Mouse (Mus musculus): ENCODE results near the gene Anxa6. TPM values are rescaled to one million over a fixed set of nuclear protein-coding genes. Genes with fewer than 3 reads are reported as not detected.

Gene Anxa6
- polyA plus RNA-seq, 1 experiment from 2014 or later, result 428 TPM

DNA sequence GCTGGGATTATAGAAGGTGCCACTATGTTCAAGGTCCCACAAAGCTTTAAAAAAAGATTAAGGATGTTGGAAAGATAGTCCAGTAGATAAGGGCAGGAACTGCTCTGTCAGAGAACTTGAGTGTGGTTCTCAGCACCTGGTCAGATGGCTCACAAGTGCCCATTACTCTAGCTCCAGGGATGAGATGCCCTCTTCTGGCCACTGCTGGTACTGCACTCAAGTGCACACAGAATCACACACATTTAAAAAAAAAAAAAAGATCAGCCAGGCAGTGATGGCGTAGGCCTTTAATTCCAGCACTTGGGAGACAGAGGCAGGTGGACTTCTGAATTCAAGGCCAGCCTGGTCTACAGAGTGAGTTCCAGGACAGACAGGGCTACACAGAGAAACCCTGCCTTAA, 45.3 kb downstream of the Anxa6 start:
- peaks cover 95% of the 10 kb centered on the region for H3K36me3 ChIP-seq
- WGBS, result 100% methylated on average over 1 of the region's 1 CpGs

DNA sequence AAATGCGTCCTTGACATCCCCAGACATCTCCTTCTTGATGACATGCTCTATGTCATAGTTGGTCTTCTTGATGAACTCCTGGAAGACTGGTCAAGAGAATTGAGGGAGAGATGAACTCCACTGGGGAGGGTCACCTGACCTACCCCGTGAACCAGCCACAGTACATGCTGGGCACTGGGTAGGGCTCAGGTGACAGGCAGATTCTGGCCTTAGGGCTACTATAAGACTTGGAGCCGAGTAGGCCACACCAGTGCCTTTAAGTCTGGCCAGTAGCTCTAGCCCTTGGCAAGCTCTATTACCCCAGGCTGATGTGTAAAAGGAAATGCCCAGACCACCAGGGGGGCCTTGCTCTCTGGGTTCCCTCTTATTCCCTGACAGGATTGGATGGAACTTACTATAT, 48.2 kb downstream of the Anxa6 start:
- H3K9ac ChIP-seq, result no peak overlapping the region
- no peak for ATAC-seq (ENCODE audit: borderline replicate concordance, extremely low read depth, low FRiP score, low TSS enrichment)
- no peak overlapping the region for H3K4me3 ChIP-seq
- no peaks in the 10 kb centered on the region for H3K9me3 ChIP-seq
- 65% methylated on average over 3 of the region's 3 CpGs for WGBS
- no peak overlapping the region for H3K4me2 ChIP-seq
- no peaks in the 10 kb centered on the region for H3K4me1 ChIP-seq
- peaks cover 96% of the 10 kb centered on the region for H3K36me3 ChIP-seq
- H3K27ac ChIP-seq, result no peak overlapping the region
- H3K27me3 ChIP-seq, result no peaks in the 10 kb centered on the region

More for the DNA sequence above, 45.3 kb downstream of the Anxa6 start:
- Histone ChIP-seq H3K4me3 (no peak overlapping the region), H3K27me3 (no peaks in the 10 kb centered on the region), H3K9me3 (no peaks in the 10 kb centered on the region), H3K4me1 (no peaks in the 10 kb centered on the region), H3K9ac (no peak overlapping the region), H3K4me2 (no peak overlapping the region), H3K27ac (no peak overlapping the region)
- ATAC-seq (ENCODE audit: borderline replicate concordance, extremely low read depth, low FRiP score, low TSS enrichment), result no peak

DNA sequence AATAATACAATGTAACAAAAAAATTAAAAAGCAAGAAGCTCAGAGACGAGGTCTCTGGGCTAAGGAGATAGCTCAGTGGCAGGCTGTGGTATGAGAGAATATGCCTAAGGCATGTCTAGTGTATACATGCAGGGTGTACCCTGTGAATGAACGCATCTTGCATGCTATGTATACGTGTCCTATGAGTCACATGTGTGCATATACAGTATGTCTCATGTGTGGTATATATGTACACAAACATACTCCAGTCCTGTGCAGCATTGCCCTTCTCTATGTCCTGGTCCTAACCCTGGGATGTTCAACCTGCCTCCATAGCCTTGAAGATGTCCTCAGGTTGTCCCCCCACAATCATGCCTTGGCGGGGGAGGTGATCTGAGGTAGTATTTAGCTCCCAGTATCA, 48.7 kb downstream of the Anxa6 start:
- Histone ChIP-seq H3K4me1 (no peaks in the 10 kb centered on the region), H3K9ac (no peak overlapping the region), H3K4me2 (no peak overlapping the region), H3K4me3 (no peak overlapping the region), H3K36me3 (peaks cover 96% of the 10 kb centered on the region), H3K27me3 (no peaks in the 10 kb centered on the region), H3K9me3 (no peaks in the 10 kb centered on the region), H3K27ac (no peak overlapping the region)
- peak; percentile 29 for ATAC-seq (ENCODE audit: borderline replicate concordance, extremely low read depth, low FRiP score, low TSS enrichment)
- 64% methylated on average over 4 of the region's 4 CpGs for WGBS

DNA sequence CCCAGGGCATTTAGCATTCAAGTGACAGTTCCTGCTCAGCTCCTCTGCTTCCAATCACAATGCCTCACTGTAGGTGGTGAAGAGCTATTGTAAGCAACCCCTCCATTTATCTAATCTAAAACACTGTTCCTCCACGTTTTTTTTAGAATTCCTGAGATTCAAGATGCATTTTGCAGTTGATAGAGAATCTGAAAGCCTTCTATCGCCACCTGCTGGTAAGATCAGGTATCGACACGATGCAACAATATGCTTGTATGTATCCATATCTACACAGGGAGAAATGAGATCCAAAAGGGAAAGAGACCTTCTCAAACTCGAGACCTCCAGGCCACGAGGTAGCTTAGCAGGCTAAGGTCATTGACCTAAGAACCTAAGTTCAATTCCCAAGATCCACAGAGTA, 49.2 kb downstream of the Anxa6 start:
- no peaks in the 10 kb centered on the region for H3K27me3 ChIP-seq
- 4% methylated on average over 6 of the region's 6 CpGs for WGBS
- no peaks in the 10 kb centered on the region for H3K9me3 ChIP-seq
- H3K4me2 ChIP-seq, result no peak overlapping the region
- H3K9ac ChIP-seq, result no peak overlapping the region
- H3K36me3 ChIP-seq, result peaks cover 98% of the 10 kb centered on the region
- H3K4me1 ChIP-seq, result no peaks in the 10 kb centered on the region
- H3K27ac ChIP-seq, result no peak overlapping the region
- ATAC-seq (ENCODE audit: borderline replicate concordance, extremely low read depth, low FRiP score, low TSS enrichment), result no peak
- H3K4me3 ChIP-seq, result no peak overlapping the region

DNA sequence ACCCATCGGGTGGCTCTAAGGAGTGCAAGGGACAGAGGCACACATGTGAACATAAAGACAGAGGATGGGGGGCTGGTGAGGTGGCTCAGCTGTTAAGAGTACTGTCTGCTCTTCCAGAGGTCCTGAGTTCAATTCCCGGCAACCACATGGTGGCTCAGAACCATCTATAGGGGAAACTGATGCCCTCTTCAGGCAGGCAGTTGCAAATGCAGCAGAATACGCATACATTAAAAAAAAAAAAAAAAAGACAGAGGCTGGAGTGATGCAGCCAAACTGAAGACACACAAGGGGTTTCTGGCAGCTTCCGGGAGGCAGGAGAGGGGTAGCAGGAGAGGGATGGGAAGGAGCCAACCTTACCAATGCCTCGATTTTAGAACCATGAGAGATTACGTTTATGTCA, 50.7 kb downstream of the Anxa6 start:
- H3K27me3 ChIP-seq, result no peaks in the 10 kb centered on the region
- H3K27ac ChIP-seq, result no peak overlapping the region
- H3K4me2 ChIP-seq, result no peak overlapping the region
- H3K4me3 ChIP-seq, result no peak overlapping the region
- no peak for ATAC-seq (ENCODE audit: borderline replicate concordance, extremely low read depth, low FRiP score, low TSS enrichment)
- H3K9ac ChIP-seq, result no peak overlapping the region
- no peaks in the 10 kb centered on the region for H3K9me3 ChIP-seq
- H3K4me1 ChIP-seq, result no peaks in the 10 kb centered on the region
- 87% methylated on average over 6 of the region's 6 CpGs for WGBS
- H3K36me3 ChIP-seq, result peaks cover 97% of the 10 kb centered on the region

DNA sequence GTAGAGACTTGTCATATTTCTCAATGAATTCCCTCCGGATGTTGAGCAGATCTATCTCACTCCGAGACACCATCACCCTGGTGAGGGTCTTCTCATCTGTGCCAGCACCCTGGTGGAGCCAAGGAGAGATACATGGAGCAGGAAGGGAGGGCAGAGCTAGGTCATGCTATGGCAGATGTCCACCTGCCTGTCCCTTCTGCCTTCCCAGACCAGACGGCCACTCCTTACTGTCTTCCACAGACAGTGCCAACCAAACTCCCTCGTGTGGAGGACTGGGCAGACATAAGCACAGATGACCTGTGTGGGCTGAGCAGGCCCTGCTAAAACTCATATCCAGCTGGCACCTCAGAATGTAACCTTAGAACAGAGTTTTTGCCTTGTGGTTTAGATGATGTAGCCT, 51.6 kb downstream of the Anxa6 start:
- H3K4me2 ChIP-seq, result no peak overlapping the region
- H3K4me1 ChIP-seq, result no peaks in the 10 kb centered on the region
- WGBS, result 89% methylated on average over 4 of the region's 4 CpGs
- no peaks in the 10 kb centered on the region for H3K27me3 ChIP-seq
- no peak overlapping the region for H3K9ac ChIP-seq
- no peak overlapping the region for H3K4me3 ChIP-seq
- H3K36me3 ChIP-seq, result peaks cover 88% of the 10 kb centered on the region
- H3K27ac ChIP-seq, result no peak overlapping the region
- ATAC-seq (ENCODE audit: borderline replicate concordance, extremely low read depth, low FRiP score, low TSS enrichment), result no peak
- H3K9me3 ChIP-seq, result no peaks in the 10 kb centered on the region

DNA sequence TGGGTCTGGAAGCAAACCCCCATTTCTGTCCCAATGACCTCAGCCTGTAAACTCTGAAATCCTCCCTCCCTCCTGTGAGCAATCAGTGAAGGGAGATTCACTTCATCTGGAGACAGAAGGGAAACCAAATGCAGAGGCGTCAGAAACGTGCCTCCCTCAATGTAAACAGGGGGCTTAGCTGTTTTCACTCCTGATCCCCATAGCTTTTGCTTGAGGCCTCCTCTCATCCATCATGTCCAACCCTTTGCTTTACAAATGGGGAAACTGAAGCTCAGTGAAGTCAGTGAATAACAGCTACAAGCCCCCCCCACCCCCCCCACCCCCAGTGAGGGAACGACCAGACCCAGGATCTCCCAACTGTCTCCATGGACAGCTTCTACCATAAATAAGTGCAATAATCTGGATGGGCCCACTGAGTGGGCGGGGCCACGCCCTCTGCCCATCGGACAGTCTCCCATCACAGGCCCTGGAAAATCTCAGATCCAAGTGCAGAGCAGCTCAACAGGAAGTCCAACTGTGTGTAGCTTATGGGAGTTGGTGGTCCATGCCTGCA, 55.8 kb downstream of the Anxa6 start:
- Histone ChIP-seq H3K4me1 (peaks cover 6% of the 10 kb centered on the region), H3K4me3 (no peak overlapping the region), H3K9ac (no peak overlapping the region), H3K9me3 (no peaks in the 10 kb centered on the region), H3K27ac (no peak overlapping the region), H3K27me3 (no peaks in the 10 kb centered on the region), H3K36me3 (peaks cover 47% of the 10 kb centered on the region), H3K4me2 (no peak overlapping the region)
- WGBS, result 44% methylated on average over 6 of the region's 6 CpGs
- no peak for ATAC-seq (ENCODE audit: borderline replicate concordance, extremely low read depth, low FRiP score, low TSS enrichment)

DNA sequence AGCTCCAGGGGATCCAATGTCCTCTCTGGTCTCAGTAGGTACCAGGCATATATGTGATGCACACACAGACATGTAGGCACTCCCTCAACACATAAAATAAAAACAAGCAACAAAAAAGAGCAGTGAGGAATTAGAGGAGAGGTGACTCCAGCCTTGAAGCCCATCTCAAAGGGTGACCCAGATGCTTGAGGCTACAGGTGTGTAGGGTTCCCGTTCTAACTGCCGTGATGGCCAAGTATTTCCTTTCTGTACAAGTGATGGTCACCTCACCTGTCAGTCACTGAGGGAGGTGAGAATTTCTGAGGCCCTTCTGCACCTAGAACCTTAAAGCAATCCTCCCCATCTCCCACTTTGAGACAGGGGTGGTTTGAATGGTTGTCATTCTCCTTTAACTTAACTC, 56.9 kb downstream of the Anxa6 start:
- Histone ChIP-seq H3K4me2 (no peak overlapping the region), H3K36me3 (peaks cover 36% of the 10 kb centered on the region), H3K27ac (no peak overlapping the region), H3K4me1 (peaks cover 6% of the 10 kb centered on the region), H3K9ac (no peak overlapping the region), H3K4me3 (no peak overlapping the region), H3K9me3 (no peaks in the 10 kb centered on the region), H3K27me3 (no peaks in the 10 kb centered on the region)
- 90% methylated on average over 2 of the region's 2 CpGs for WGBS
- ATAC-seq (ENCODE audit: borderline replicate concordance, extremely low read depth, low FRiP score, low TSS enrichment), result no peak

DNA sequence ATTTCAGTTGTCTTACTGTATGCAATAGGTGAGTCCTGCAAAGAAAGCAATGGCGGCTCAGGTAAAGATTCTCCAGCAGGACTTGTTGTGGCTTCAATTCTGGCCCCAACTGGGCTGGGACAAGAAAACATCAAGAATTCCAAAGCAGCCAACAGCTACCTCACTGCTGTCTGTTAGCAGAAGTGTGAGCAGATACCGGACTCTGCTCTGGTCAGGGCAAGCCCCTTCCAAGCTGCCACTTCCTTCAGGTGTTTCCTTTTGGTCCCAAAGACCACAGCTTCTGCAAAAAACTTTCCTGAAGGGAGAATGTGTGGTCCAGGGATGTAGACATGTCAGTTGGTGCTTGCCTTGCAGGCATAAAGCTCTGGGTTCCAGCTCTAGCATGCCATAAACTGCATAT, 57.5 kb downstream of the Anxa6 start:
- Histone ChIP-seq H3K27me3 (no peaks in the 10 kb centered on the region), H3K4me3 (no peak overlapping the region), H3K4me2 (no peak overlapping the region), H3K36me3 (peaks cover 30% of the 10 kb centered on the region), H3K9ac (no peak overlapping the region), H3K9me3 (no peaks in the 10 kb centered on the region), H3K4me1 (peaks cover 6% of the 10 kb centered on the region), H3K27ac (no peak overlapping the region)
- no peak for ATAC-seq (ENCODE audit: borderline replicate concordance, extremely low read depth, low FRiP score, low TSS enrichment)
- 81% methylated on average over 2 of the region's 2 CpGs for WGBS

DNA sequence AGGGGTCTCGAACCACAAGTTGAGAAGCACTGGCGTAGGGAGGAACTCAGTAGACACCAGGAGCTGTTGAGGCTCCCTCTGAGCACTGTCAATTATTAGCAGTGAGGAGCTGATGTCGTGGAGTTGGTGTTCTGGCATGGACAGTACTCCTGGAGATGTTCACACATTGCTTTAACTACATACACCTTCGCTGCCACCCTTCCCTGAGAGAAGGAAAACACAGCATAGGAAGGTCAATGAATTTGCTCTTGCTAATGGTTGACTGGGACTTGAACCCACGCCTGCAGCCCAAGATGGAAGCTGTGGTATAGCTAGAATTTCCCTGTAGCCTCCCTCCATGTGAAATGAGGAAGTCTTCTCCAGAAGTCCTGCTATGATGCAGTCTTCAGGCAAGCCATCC, 57.9 kb downstream of the Anxa6 start:
- no peak overlapping the region for H3K9ac ChIP-seq
- H3K27me3 ChIP-seq, result no peaks in the 10 kb centered on the region
- no peak overlapping the region for H3K4me3 ChIP-seq
- H3K36me3 ChIP-seq, result peaks cover 27% of the 10 kb centered on the region
- H3K9me3 ChIP-seq, result no peaks in the 10 kb centered on the region
- H3K4me1 ChIP-seq, result peaks cover 6% of the 10 kb centered on the region
- no peak for ATAC-seq (ENCODE audit: borderline replicate concordance, extremely low read depth, low FRiP score, low TSS enrichment)
- WGBS, result 80% methylated on average over 5 of the region's 5 CpGs
- H3K4me2 ChIP-seq, result no peak overlapping the region
- H3K27ac ChIP-seq, result no peak overlapping the region

DNA sequence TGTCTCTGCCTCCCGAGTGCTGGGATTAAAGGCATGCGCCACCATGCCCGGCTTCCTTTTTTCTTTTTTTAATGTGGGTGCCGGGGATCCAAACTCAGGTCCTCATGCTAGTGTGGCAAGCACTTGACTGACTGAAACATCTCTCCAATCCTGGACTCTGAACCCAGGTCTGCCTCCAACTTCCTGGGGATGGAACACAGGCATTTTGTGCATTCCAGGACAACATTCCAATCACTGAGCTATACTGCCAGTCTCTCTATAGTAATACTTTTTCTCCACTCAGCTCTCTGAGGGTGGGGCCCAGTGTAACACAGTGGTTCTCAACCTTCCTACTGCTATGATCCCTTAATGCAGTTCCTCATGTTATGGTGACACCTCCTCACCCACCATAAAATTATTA, 58.6 kb downstream of the Anxa6 start:
- Histone ChIP-seq H3K27me3 (no peaks in the 10 kb centered on the region), H3K4me3 (no peak overlapping the region), H3K36me3 (peaks cover 20% of the 10 kb centered on the region), H3K9ac (no peak overlapping the region), H3K9me3 (no peaks in the 10 kb centered on the region), H3K27ac (no peak overlapping the region), H3K4me1 (peaks cover 6% of the 10 kb centered on the region), H3K4me2 (no peak overlapping the region)
- ATAC-seq (ENCODE audit: borderline replicate concordance, extremely low read depth, low FRiP score, low TSS enrichment), result no peak
- 81% methylated on average over 4 of the region's 4 CpGs for WGBS

DNA sequence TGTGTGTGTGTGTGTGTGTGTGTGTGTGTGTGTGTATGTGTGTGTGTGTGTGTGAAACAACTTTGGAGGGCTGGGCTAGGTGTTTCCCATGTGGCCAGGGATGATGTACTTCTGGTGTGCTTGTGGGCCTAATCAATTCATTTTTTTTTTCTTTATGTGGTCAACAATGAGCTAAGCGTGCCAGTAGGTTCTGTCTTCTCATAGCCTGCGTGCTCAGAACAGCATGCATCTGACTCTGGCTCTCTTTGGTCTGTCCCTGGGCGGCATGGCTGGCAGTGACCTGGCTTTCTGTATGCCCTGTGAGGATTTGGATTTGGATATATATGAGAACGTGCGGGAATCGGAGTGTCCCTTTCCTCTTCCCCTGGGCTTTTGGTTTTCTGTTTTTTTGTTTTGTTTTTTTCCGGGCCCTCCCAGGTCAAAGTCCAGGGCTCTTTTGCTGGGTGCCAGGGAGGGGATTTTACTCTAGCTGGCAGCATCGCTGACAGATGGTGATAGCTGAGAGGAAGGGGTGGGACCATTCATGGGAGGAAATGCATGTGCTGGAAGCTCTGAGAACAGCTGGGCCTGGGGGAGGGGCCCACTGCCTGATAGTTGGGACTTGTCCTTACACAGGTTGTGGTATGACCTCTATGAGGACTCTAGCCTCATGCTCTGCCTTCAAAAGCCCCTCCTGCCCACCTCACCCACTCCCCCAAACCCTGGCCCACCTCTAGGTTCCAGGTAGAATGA, 59.6 kb downstream of the Anxa6 start:
- Histone ChIP-seq H3K27me3 (no peaks in the 10 kb centered on the region), H3K36me3 (peaks cover 10% of the 10 kb centered on the region), H3K27ac (no peak overlapping the region), H3K9ac (no peak overlapping the region), H3K4me1 (peaks cover 6% of the 10 kb centered on the region), H3K9me3 (no peaks in the 10 kb centered on the region), H3K4me2 (0 out of 2 replicates have a peak overlapping the region, but pooled peaks have one; percentile 0), H3K4me3 (no peak overlapping the region)
- ATAC-seq (ENCODE audit: borderline replicate concordance, extremely low read depth, low FRiP score, low TSS enrichment), result peak; percentile 65; the same call in 1 of the 2 replicates
- 37% methylated on average over 8 of the region's 8 CpGs for WGBS

All from lung, embryonic 15.5 days (tissue).